ENCODE assay signal across 14 mouse cellular contexts in the genomic region with DNA sequence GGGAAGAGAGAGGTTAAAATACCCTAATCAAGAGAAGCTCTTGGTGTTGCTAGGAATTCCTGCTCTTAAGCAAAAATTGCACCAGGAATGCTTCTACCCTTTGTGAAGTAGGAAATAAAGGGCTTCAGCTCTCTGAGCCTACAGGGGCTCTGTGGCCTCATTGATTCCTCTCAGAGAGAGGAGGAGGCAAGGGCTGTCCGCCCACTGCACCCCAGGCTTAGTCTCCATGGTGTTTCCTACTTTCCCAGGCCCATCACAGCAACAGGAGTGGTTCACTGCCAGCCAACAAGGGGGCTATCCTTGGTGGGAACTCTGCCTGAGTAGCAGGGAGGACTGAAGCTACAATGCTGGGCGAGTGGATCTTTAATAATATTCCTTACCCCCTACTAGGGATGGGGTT.
DNase-seq lines count a peak whose midpoint lies in the region; ATAC-seq and TF ChIP-seq lines count a peak whose summit lies in the region.
"Had no signal": no experiment of that assay in that cellular context is flagged by ENCODE, and none has a peak within 500 bp of the region (broad histone marks: within the 10 kb centered on the region; RNA-seq: fewer than 3 reads in every experiment).

No protein-coding gene starts in this region.

- H3K27me3 ChIP-seq in intestine, embryonic 15.5 days (replicated peaks), result no peaks in the 10 kb centered on the region
- no peaks in the 10 kb centered on the region for H3K27me3 ChIP-seq in intestine, embryonic 16.5 days (replicated peaks; ENCODE audit: control insufficient read depth, insufficient read depth, low read length)
- no peaks in the 10 kb centered on the region for H3K27me3 ChIP-seq in hindbrain, postnatal 0 days (ENCODE audit: insufficient read depth, low read length)

- 90% methylated on average over 2 of the region's 2 CpGs for WGBS in intestine, embryonic 15.5 days
- 86% methylated on average over 2 of the region's 2 CpGs for WGBS in intestine, embryonic 16.5 days
- 47% methylated on average over 2 of the region's 2 CpGs for WGBS in hindbrain, postnatal 0 days
- 72% methylated on average over 2 of the region's 2 CpGs for WGBS in olfactory bulb, adult 2 months

- no peak overlapping the region for H3K4me2 ChIP-seq in intestine, embryonic 15.5 days (replicated peaks)
- no peak overlapping the region for H3K4me2 ChIP-seq in intestine, embryonic 16.5 days (ENCODE audit: low read depth, low read length)
- no peak overlapping the region for H3K4me2 ChIP-seq in hindbrain, postnatal 0 days (ENCODE audit: low read depth, low read length)
- H3K4me2 ChIP-seq: heart, embryonic 11.5 days had no signal

- H3K9me3 ChIP-seq in intestine, embryonic 15.5 days, result no peaks in the 10 kb centered on the region
- no peaks in the 10 kb centered on the region for H3K9me3 ChIP-seq in intestine, embryonic 16.5 days (ENCODE audit: control insufficient read depth, low read length)
- no peaks in the 10 kb centered on the region for H3K9me3 ChIP-seq in hindbrain, postnatal 0 days (ENCODE audit: low read length)

- no peaks in the 10 kb centered on the region for H3K36me3 ChIP-seq in intestine, embryonic 15.5 days
- no peaks in the 10 kb centered on the region for H3K36me3 ChIP-seq in intestine, embryonic 16.5 days (ENCODE audit: control insufficient read depth, insufficient read depth, low read length)
- H3K36me3 ChIP-seq in hindbrain, postnatal 0 days (ENCODE audit: insufficient read depth, low read length), result no peaks in the 10 kb centered on the region

- DNase-seq in right cerebral cortex, postnatal 10 days (ENCODE audit: low spot score in 2 of 2), result peak; percentile 64 to 72
- no peak for DNase-seq in right cerebral cortex, adult 2 months (ENCODE audit: low spot score in 2 of 2)
- peak; percentile 72 for DNase-seq in hindbrain, postnatal 0 days (ENCODE audit: low spot score)
- DNase-seq in Muller cell, postnatal 12 days (ENCODE audit: inconsistent ontology term), result no peak
- DNase-seq in urinary bladder, postnatal 4 days (ENCODE audit: low spot score in 2 of 2), result no peak
- DNase-seq: gastrocnemius, postnatal 10 days; lung, adult 18-20 months; right cerebral cortex, adult 18-20 months; thymus, adult 2 months had no signal

- no peak overlapping the region for H3K9ac ChIP-seq in intestine, embryonic 15.5 days
- no peak overlapping the region for H3K9ac ChIP-seq in intestine, embryonic 16.5 days (ENCODE audit: low read depth, low read length)
- H3K9ac ChIP-seq in hindbrain, postnatal 0 days (replicated peaks; ENCODE audit: low read length), result no peak overlapping the region

- H3K4me1 ChIP-seq in intestine, embryonic 15.5 days (replicated peaks), result peaks cover 47% of the 10 kb centered on the region
- H3K4me1 ChIP-seq in intestine, embryonic 16.5 days (ENCODE audit: control insufficient read depth, insufficient read depth, low read length), result peaks cover 33% of the 10 kb centered on the region
- peaks cover 10% of the 10 kb centered on the region for H3K4me1 ChIP-seq in hindbrain, postnatal 0 days (ENCODE audit: insufficient read depth, low read length)
- peaks cover 16% of the 10 kb centered on the region for H3K4me1 ChIP-seq in olfactory bulb, adult 2 months (ENCODE audit: control insufficient read depth, insufficient read depth, low read length)

- no peak overlapping the region for H3K4me3 ChIP-seq in intestine, embryonic 15.5 days (replicated peaks)
- no peak overlapping the region for H3K4me3 ChIP-seq in intestine, embryonic 16.5 days (ENCODE audit: low read length)
- H3K4me3 ChIP-seq in hindbrain, postnatal 0 days (ENCODE audit: low read length), result no peak overlapping the region
- no peak overlapping the region for H3K4me3 ChIP-seq in olfactory bulb, adult 2 months (ENCODE audit: insufficient read depth, low read depth, low read length)

- H3K27ac ChIP-seq in intestine, embryonic 15.5 days, result peak overlapping the region; percentile 28; the same call in 1 of the 2 replicates
- H3K27ac ChIP-seq in intestine, embryonic 16.5 days (ENCODE audit: low read length), result no peak overlapping the region
- H3K27ac ChIP-seq in hindbrain, postnatal 0 days, result peak overlapping the region; percentile 77
- peak overlapping the region; percentile 10; the same call in 1 of the 2 replicates for H3K27ac ChIP-seq in olfactory bulb, adult 2 months (ENCODE audit: insufficient read depth, low read depth, low read length)

- no peak for TF ChIP-seq POLR2A in olfactory bulb, adult 2 months (IDR thresholded peaks at IDR 0.05; ENCODE audit: insufficient read depth, low read depth, low read length)

- ATAC-seq in intestine, embryonic 15.5 days, result no peak
- ATAC-seq in intestine, embryonic 16.5 days, result no peak
- peak; percentile 94 for ATAC-seq in hindbrain, postnatal 0 days
- ATAC-seq: CD4-positive, CD25-positive, alpha-beta regulatory T cell, adult 4 months had no signal

- TF ChIP-seq CTCF in hindbrain, postnatal 0 days (IDR thresholded peaks at IDR 0.05; ENCODE audit: low read depth), result no peak
- TF ChIP-seq CTCF in olfactory bulb, adult 2 months (IDR thresholded peaks at IDR 0.05; ENCODE audit: insufficient read depth, low read depth, low read length), result no peak

Comparison
In these comparisons a context has a peak if more than half of its experiments do, and no peak if none do; other contexts are left out.
1. DNase-seq: peak in right cerebral cortex, postnatal 10 days (2 of 2) and hindbrain, postnatal 0 days (single experiment); none in right cerebral cortex, adult 2 months (0 of 2), Muller cell, postnatal 12 days (single experiment) and urinary bladder, postnatal 4 days (0 of 2).